Mouse (Mus musculus) CH12.LX (cell line): ENCODE results near the gene Fcrlb. TPM values are rescaled to one million over a fixed set of nuclear protein-coding genes. Genes with fewer than 3 reads are reported as not detected.
"Not testable (repeated sequence)": the region's sequence is repeated elsewhere in the genome, so short reads cannot be mapped to it uniquely, and the experiment has no call there.

Experiments
- DNase-seq: peaks from one replicate; pipeline ENCODE4 v3.0.0-alpha.2; 2013; ENCODE audit errors: extremely low read depth
- H3K27ac ChIP-seq: 2 replicates; pipeline ENCODE4 v1.5.1; 2012; ENCODE audit warnings: low read depth, mild to moderate bottlenecking, control low read depth, moderate library complexity; ENCODE audit not compliant: insufficient read depth
- H3K27me3 ChIP-seq: replicated peaks from 2 replicates; pipeline ENCODE3; 2012; ENCODE audit warnings: inconsistent platforms
- H3K36me3 ChIP-seq, 2 experiments: replicated peaks in 1 of 2; 2 replicates each; pipeline versions ENCODE3 to v1.6.1; 2012; ENCODE audit warnings: inconsistent platforms in 1 of 2, low read length in 1 of 2, mild to moderate bottlenecking in 1 of 2, mixed read lengths in 1 of 2, moderate library complexity in 1 of 2; ENCODE audit not compliant: control insufficient read depth in 1 of 2, insufficient read depth in 1 of 2
- H3K4me1 ChIP-seq, 2 experiments: 2 replicates each; pipeline ENCODE4 v1.6.1; 2012; ENCODE audit warnings: inconsistent platforms in 1 of 2, moderate library complexity in 1 of 2; ENCODE audit not compliant: insufficient read depth in 2 of 2, control insufficient read depth in 1 of 2
- H3K4me2 ChIP-seq: 2 replicates; pipeline ENCODE4 v1.6.1; 2012; ENCODE audit warnings: low read depth, mild to moderate bottlenecking, control low read depth; ENCODE audit not compliant: poor library complexity, insufficient read depth, severe bottlenecking
- H3K4me3 ChIP-seq, 3 experiments: fragments of 150-350 bp in 1 of 3; sonication (generic) in 1 of 3; replicated peaks in 1 of 3; 2 replicates each; pipeline versions ENCODE3 to v1.5.1; 2011 to 2012; ENCODE audit warnings: low read depth in 2 of 3, low read length in 2 of 3, mild to moderate bottlenecking in 2 of 3, moderate library complexity in 2 of 3, control low read depth in 1 of 3, improper control_type of control experiment in 1 of 3, inconsistent platforms in 1 of 3, mixed read lengths in 1 of 3; ENCODE audit not compliant: poor library complexity in 1 of 3
- H3K79me2 ChIP-seq: replicated peaks from 2 replicates; pipeline ENCODE4 v1.6.1; 2012; ENCODE audit warnings: mild to moderate bottlenecking, moderate library complexity; ENCODE audit not compliant: control insufficient read depth, poor library complexity, insufficient read depth, severe bottlenecking; ENCODE audit errors: extremely low read depth
- H3K9ac ChIP-seq: 2 replicates; pipeline ENCODE4 v1.6.1; 2012; ENCODE audit warnings: low read depth, mild to moderate bottlenecking, control low read depth, moderate library complexity; ENCODE audit not compliant: insufficient read depth
- H3K9me3 ChIP-seq: replicated peaks from 2 replicates; pipeline ENCODE3; 2012; ENCODE audit warnings: low read length, inconsistent platforms, mixed read lengths
- CTCF ChIP-seq, 2 experiments: IDR thresholded peaks in 1 of 2; conservative IDR thresholded peaks in 1 of 2; 2 replicates each; pipeline ENCODE4 v1.5.1; 2011 to 2012; ENCODE audit warnings: low read depth in 2 of 2, low read length in 2 of 2, improper control_type of control experiment in 1 of 2, inconsistent platforms in 1 of 2, mild to moderate bottlenecking in 1 of 2, moderate library complexity in 1 of 2
- EP300 ChIP-seq: IDR thresholded peaks from 2 replicates; pipeline ENCODE4 v1.6.1; 2011; ENCODE audit warnings: low read length, improper control_type of control experiment
- IRF4 ChIP-seq: IDR thresholded peaks from 2 replicates; pipeline ENCODE4 v1.6.1; 2014; ENCODE audit warnings: low read depth, mild to moderate bottlenecking, inconsistent platforms, low read length, improper control_type of control experiment
- MEF2A ChIP-seq: IDR thresholded peaks from 2 replicates; pipeline ENCODE4 v1.6.1; 2014; ENCODE audit warnings: low read depth, mild to moderate bottlenecking, inconsistent platforms, low read length, improper control_type of control experiment, borderline replicate concordance
- MXI1 ChIP-seq: IDR thresholded peaks from 2 replicates; pipeline ENCODE4 v1.6.1; 2011; ENCODE audit warnings: mild to moderate bottlenecking, low read depth, low read length, improper control_type of control experiment
- NELFE ChIP-seq: IDR thresholded peaks from 2 replicates; pipeline ENCODE4 v1.6.1; 2011; ENCODE audit warnings: low read depth, low read length, improper control_type of control experiment
- POLR2A ChIP-seq: IDR thresholded peaks from 2 replicates; pipeline ENCODE4 v1.6.1; 2011; ENCODE audit warnings: low read depth, mild to moderate bottlenecking, improper control_type of control experiment, low read length
- POLR2AphosphoS2 ChIP-seq: IDR thresholded peaks from 2 replicates; pipeline ENCODE4 v1.6.1; 2011; ENCODE audit warnings: low read depth, low read length, improper control_type of control experiment
- RAD21 ChIP-seq: IDR thresholded peaks from 2 replicates; pipeline ENCODE4 v1.6.1; 2011; ENCODE audit warnings: low read depth, mild to moderate bottlenecking, low read length, improper control_type of control experiment, moderate library complexity
- RCOR1 ChIP-seq: conservative IDR thresholded peaks from 2 replicates; pipeline ENCODE4 v1.6.1; 2012; ENCODE audit warnings: low read depth, mild to moderate bottlenecking, inconsistent platforms, low read length, improper control_type of control experiment
- TCF12 ChIP-seq: IDR thresholded peaks from 2 replicates; pipeline ENCODE4 v1.6.1; 2014; ENCODE audit warnings: low read depth, mild to moderate bottlenecking, inconsistent platforms, low read length, improper control_type of control experiment
- USF1 ChIP-seq: IDR thresholded peaks from 2 replicates; pipeline ENCODE4 v1.6.1; 2014; ENCODE audit warnings: low read depth, mild to moderate bottlenecking, inconsistent platforms, low read length, improper control_type of control experiment
- USF2 ChIP-seq: conservative IDR thresholded peaks from 2 replicates; pipeline ENCODE4 v1.6.1; 2011; ENCODE audit warnings: low read depth, low read length, improper control_type of control experiment
- ZKSCAN1 ChIP-seq: IDR thresholded peaks from 2 replicates; pipeline ENCODE4 v1.6.1; 2012; ENCODE audit warnings: low read depth, inconsistent platforms, low read length, improper control_type of control experiment, borderline replicate concordance
- ZMIZ1 ChIP-seq: IDR thresholded peaks from 2 replicates; pipeline ENCODE4 v1.6.1; 2012; ENCODE audit warnings: low read depth, mild to moderate bottlenecking, inconsistent platforms, low read length, improper control_type of control experiment
- dilution Hi-C: fragments of 300-500 bp; cut with MboI; formaldehyde crosslinking; loops from 2 replicates; pipeline ENCODE4 v1.14.3; 2020; ENCODE audit warnings: low sequenced_read_pairs; ENCODE audit not compliant: extremely low pct_unique_long_range_greater_than_20kb, extremely low pct_ligation_motif_present
- in situ Hi-C: fragments of 300-500 bp; cut with MboI; formaldehyde crosslinking; loops from 3 replicates; pipeline ENCODE4 v1.14.3; 2019; ENCODE audit warnings: low sequenced_read_pairs, low pct_ligation_motif_present, low pct_unique_long_range_greater_than_20kb, mixed read lengths
- polyA plus RNA-seq: library from polyadenylated mRNA; unstranded; fragments of >175 nt; gene quantifications from 2 replicates; pipeline ENCODE4 v1.2.1, GENCODE M21; 2012; ENCODE audit warnings: low read depth; ENCODE audit not compliant: insufficient read length
- total RNA-seq, 2 experiments: library from RNA; depleted of rRNA; stranded (reverse); fragments of 300-350 nt in 1 of 2; fragments of >200 nt in 1 of 2; gene quantifications; 2 replicates each; pipeline ENCODE4 v1.2.3; 2012 to 2014

Fcrlb gene
- total and polyA plus RNA-seq, 3 experiments: not detected

- dilution Hi-C loops, in situ Hi-C loops: not testable (repeated sequence)
These were observed 31.4 kb upstream of the Fcrlb start for GRCm38 (mm10) chr1:170944151-170944550.

GRCm38 (mm10) chr1:170939255-170939654 is 26.5 kb upstream of the Fcrlb start:
- dilution Hi-C loops (no loop called here), in situ Hi-C loops (no loop called here)
- Histone ChIP-seq H3K9me3 (peaks cover 25% of the 10 kb centered on the region), H3K9ac (no peak overlapping the region), H3K27me3 (no peaks in the 10 kb centered on the region), H3K79me2 (no peaks in the 10 kb centered on the region), H3K4me3 (peak overlapping the region in 1 of 3 experiments; percentile 22), H3K4me1 (peaks cover 2 to 11% of the 10 kb centered on the region in 2 experiments; a peak in 3 of 4 replicates), H3K27ac (no peak overlapping the region), H3K4me2 (no peak overlapping the region), H3K36me3 (peaks cover 3 to 4% of the 10 kb centered on the region in 2 experiments)
- TF ChIP-seq IRF4: peak; percentile 49; the same call in 1 of the 2 replicates
- TF ChIP-seq EP300: peak; percentile 56
- TF ChIP-seq MXI1: no peak
- no peak for TF ChIP-seq ZKSCAN1
- TF ChIP-seq USF1: no peak
- DNase-seq: peak; percentile 48

More at GRCm38 (mm10) chr1:170944151-170944550, 31.4 kb upstream of the Fcrlb start:
- H3K4me2 ChIP-seq, H3K27me3 ChIP-seq, H3K4me1 ChIP-seq, H3K79me2 ChIP-seq, H3K36me3 ChIP-seq: not testable (repeated sequence)
- H3K4me3 ChIP-seq: peak overlapping the region; percentile 53 to 81 (median 65)
- H3K27ac ChIP-seq: peak overlapping the region; percentile 91
- peaks cover 20% of the 10 kb centered on the region for H3K9me3 ChIP-seq
- TF ChIP-seq ZMIZ1: peak; percentile 67
- peak; percentile 60 for TF ChIP-seq POLR2A
- peak; percentile 91; the same call in 1 of the 2 replicates for TF ChIP-seq POLR2AphosphoS2
- TF ChIP-seq RCOR1: peak; percentile 66
- 0 out of 2 replicates have a peak, but pooled peaks have one; percentile 25 for TF ChIP-seq TCF12
- TF ChIP-seq MEF2A: 0 out of 2 replicates have a peak, but pooled peaks have one; percentile 28
- DNase-seq: peak; percentile 40
- H3K9ac ChIP-seq: peak overlapping the region; percentile 64

- Histone ChIP-seq H3K79me2 (no peaks in the 10 kb centered on the region), H3K27ac (no peak overlapping the region), H3K9ac (no peak overlapping the region)
- dilution Hi-C loops: no loop called here
- in situ Hi-C loops: no loop called here
- no peak for TF ChIP-seq USF2
- TF ChIP-seq NELFE: no peak
- TF ChIP-seq CTCF (conservative IDR thresholded peaks at IDR 0.05 in 1 of 2, IDR thresholded peaks at IDR 0.05 in 1 of 2; ENCODE audit: low read depth in 2 of 2, low read length in 2 of 2): no peak
- TF ChIP-seq RAD21: no peak
- TF ChIP-seq, all 38 proteins: peak for 0
- Histone ChIP-seq H3K36me3 (no peaks in the 10 kb centered on the region), H3K9me3 (peaks cover 9% of the 10 kb centered on the region), H3K4me1 (peaks cover 3 to 49% of the 10 kb centered on the region in 2 experiments; a peak in 3 of 4 replicates), H3K4me2 (no peak overlapping the region), H3K4me3 (no peak overlapping the region), H3K27me3 (no peaks in the 10 kb centered on the region)
- DNase-seq: peak; percentile 35
These were observed 21.6 kb upstream of the Fcrlb start for GRCm38 (mm10) chr1:170934383-170934782.
